Mouse (Mus musculus): Measurements from ENCODE around the gene Zfp943. TPM values are rescaled to one million over a fixed set of nuclear protein-coding genes. Genes with fewer than 3 reads are reported as not detected.
A peak's percentile ranks its signal among the peaks of the same experiment; 100 is the strongest.
"Not testable (repeated sequence)": the region's sequence is repeated elsewhere in the genome, so short reads cannot be mapped to it uniquely, and the experiment has no call there.

Gene Zfp943
- 19.5 and 21.1 TPM in 2 replicates for polyA plus RNA-seq (2016; fragmentation: Nextera tagmentation; extraction: Ambion mirVana)

DNA sequence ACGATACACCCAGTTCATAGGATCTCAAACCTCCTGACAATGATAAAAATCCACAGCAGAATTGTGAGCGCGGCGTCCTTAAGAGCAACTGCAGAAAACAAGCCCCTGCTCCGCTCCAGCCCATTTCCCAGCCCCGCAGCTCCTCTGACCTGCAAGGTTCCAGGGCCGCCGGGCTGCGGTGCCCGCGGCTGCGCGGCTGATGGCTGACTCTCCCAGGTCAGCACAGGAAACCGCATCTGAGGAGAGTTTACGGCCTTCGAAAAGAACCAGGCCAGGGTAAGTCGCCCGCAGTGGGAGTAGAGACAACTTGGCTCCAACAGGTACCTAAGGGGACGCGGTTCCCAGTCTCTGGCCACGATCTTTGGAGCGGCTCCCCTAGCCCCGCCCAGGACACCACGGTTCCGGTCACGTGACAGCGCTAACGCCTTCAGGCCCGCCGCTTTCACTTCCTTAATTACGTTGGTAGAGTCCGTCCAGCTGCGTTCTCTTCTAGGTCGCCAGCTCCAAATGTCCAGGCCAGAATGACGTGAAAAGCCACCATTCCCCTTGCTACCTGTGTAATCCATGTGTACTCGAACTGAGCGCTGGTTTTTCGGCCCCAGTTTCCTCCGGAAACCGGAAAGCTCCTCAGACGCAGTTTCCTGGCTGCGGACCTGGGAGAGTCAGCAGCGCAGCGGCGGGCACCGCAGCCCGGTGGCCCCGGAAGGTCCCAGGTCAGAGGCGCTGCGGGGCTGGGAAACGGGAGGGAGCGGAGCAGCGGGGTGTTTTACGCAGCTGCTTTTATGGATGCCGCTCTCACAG is at the start of gene Zfp943, which contains the start of gene Zfp942:
Zfp943 (plus strand) TSS at position 446 of the 801 bp plus-strand sequence.
Zfp942 (minus strand) TSS at position 358 of the 801 bp plus-strand sequence.
- not testable (repeated sequence) for H3K9me3 ChIP-seq; H3K36me3 ChIP-seq; H3K4me1 ChIP-seq (replicated peaks); H3K27me3 ChIP-seq
- ATAC-seq (ENCODE audit: insufficient number of reproducible peaks, insufficient read depth, low FRiP score, low TSS enrichment, low read depth) = peak; percentile 97
- Histone ChIP-seq H3K4me2 (peak within 1 kb of the TSS; percentile 62), H3K4me3 (replicated peaks) (peak within 1 kb of the TSS; percentile 67), H3K27ac (peak within 1 kb of the TSS; percentile 88), H3K9ac (replicated peaks) (peak within 1 kb of the TSS; percentile 71)
- WGBS = under 1% methylated on average over 45 of the region's 55 CpGs

DNA sequence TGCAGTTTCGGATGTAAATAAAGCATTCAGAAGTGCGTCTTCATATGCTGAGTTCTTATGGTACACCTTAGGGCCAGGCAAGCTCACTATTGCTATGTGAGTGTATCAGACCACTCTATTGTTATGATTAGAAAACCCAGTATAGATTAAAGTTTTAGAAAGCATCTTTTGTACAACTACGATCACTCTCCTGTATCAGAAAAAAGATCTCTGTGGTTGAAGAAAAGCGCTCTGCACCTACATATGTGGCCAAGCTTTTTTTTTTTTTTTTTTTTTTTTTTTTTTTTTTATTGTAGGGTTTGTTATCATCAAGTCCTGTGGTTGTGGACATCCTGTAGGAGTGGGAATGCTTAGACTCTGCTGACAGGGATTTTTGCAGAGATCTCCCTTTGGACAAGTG is 950 bp downstream of the Zfp943 start:
- Histone ChIP-seq H3K9me3 (no peaks in the 10 kb centered on the region), H3K27me3 (no peaks in the 10 kb centered on the region), H3K4me1 (replicated peaks) (peaks cover 8% of the 10 kb centered on the region), H3K4me3 (replicated peaks) (peak overlapping the region; percentile 67), H3K36me3 (peaks cover 11% of the 10 kb centered on the region; the same call in 1 of the 2 replicates), H3K9ac (replicated peaks) (peak overlapping the region; percentile 48; the same call in 1 of the 2 replicates), H3K27ac (no peak overlapping the region), H3K4me2 (peak overlapping the region; percentile 56)
- ATAC-seq (ENCODE audit: insufficient number of reproducible peaks, insufficient read depth, low FRiP score, low TSS enrichment, low read depth) = no peak
- 65% methylated on average over 4 of the region's 4 CpGs for WGBS

DNA sequence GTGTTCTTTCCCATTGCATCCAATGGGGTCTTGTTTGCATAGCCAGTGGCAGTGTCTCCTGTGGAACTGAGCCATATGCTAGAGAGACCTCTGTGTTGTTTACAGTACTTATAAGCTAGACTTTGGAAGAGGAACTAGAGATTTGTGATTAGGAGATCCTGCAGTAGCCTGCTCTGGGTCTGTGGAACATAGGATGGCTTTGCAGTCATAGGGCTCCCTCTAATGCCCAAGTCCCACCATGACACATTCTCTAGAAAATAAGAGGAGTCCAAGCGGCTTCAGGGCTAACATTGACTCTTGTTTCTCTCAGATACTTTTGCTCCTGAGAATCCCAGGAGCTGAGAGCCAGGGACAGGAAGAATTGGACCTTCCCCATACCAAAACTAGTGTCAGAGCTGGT is 73.2 kb downstream of the Zfp943 start:
- H3K9ac ChIP-seq (replicated peaks); H3K4me2 ChIP-seq; H3K9me3 ChIP-seq; H3K27me3 ChIP-seq; H3K27ac ChIP-seq; H3K4me3 ChIP-seq (replicated peaks); H3K36me3 ChIP-seq; H3K4me1 ChIP-seq (replicated peaks); ATAC-seq (ENCODE audit: insufficient number of reproducible peaks, insufficient read depth, low FRiP score, low TSS enrichment, low read depth): not testable (repeated sequence)
- 31% methylated on average over 1 of the region's 1 CpGs for WGBS

DNA sequence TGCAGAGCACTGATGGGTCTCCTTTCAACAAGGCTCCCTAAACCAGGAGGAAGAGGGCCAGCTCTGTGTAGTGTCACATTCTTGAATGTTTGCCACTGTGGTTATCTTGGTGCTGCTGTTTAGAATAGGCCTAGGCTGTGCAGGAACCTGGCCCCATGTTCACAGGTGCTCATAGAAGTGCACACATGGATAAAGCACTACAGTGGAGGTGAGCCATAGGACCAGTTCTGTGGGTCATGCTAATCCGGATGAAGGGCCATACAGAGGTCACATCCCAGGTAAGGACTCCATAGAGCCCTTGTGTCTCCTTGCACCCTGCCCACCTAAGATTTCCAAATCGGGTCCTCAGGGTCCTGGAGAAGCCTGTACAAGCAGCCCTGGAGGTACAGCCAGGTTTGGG is 87.1 kb downstream of the Zfp943 start:
- Histone ChIP-seq H3K4me2 (no peak overlapping the region), H3K9me3 (peaks cover 15% of the 10 kb centered on the region), H3K4me1 (replicated peaks) (no peaks in the 10 kb centered on the region), H3K4me3 (replicated peaks) (no peak overlapping the region), H3K9ac (replicated peaks) (no peak overlapping the region), H3K36me3 (no peaks in the 10 kb centered on the region), H3K27me3 (no peaks in the 10 kb centered on the region), H3K27ac (no peak overlapping the region)
- WGBS = 69% methylated on average over 2 of the region's 2 CpGs
- 0 out of 2 replicates have a peak, but pooled peaks have one; percentile 56 for ATAC-seq (ENCODE audit: insufficient number of reproducible peaks, insufficient read depth, low FRiP score, low TSS enrichment, low read depth)

DNA sequence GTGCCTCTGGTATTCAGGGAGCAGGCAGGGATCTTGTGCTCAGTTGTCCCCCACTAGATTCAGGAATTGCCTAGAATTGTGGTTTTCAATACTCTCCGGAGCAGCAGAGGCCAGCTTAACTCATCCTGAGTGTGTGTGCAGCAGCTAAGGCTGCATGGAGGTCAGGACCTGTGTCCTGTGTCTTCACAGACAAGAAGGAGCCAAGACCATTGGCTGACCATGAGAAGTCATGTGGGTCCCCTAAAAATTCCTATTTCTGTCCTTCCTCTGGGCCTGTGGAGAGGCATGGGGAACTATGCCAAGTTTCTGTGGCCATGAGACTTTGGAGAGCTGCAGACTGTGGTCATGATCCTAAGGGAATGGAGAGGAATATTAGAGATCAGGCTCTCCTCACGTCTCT is 90.9 kb downstream of the Zfp943 start:
- Histone ChIP-seq H3K9ac (replicated peaks) (no peak overlapping the region), H3K4me2 (no peak overlapping the region), H3K27ac (no peak overlapping the region), H3K9me3 (peaks cover 24% of the 10 kb centered on the region), H3K36me3 (no peaks in the 10 kb centered on the region), H3K4me1 (replicated peaks) (no peaks in the 10 kb centered on the region), H3K27me3 (no peaks in the 10 kb centered on the region), H3K4me3 (replicated peaks) (no peak overlapping the region)
- 80% methylated on average over 2 of the region's 2 CpGs for WGBS
- no peak for ATAC-seq (ENCODE audit: insufficient number of reproducible peaks, insufficient read depth, low FRiP score, low TSS enrichment, low read depth)

DNA sequence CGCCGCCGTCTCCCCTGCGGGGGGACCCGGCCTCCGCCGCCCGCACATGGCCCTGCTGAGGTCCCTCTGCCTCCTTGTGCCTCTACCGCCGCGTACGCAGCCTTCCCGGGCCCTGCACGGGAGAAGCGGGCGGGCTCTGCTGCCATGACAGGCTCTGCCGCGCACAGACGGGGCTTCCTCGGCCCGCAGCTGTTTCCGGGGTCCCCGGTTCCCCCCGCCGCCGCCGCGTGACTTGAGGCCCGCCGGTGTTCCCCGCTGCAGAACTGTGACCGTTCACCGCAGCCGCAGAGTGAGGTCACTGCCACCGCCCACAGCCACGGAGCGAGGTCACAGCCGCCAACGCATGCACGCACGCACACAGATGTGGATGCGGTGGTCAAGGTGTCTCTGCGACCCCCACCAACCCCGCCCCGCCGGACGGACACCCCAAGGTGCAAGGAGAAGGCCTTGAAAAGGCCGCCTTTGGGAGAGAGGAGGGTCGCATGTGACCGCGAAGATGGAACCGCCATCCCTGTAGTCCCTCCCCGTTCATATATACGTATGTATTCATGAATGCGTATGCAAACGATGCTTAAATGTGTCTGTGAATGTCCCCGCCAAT is 118.8 kb downstream of the Zfp943 start:
- ATAC-seq (ENCODE audit: insufficient number of reproducible peaks, insufficient read depth, low FRiP score, low TSS enrichment, low read depth) = peak; percentile 78; the same call in 1 of the 2 replicates
- 5% methylated on average over 57 of the region's 57 CpGs for WGBS
- Histone ChIP-seq H3K36me3 (no peaks in the 10 kb centered on the region), H3K27ac (no peak overlapping the region), H3K9ac (replicated peaks) (peak overlapping the region; percentile 72), H3K4me3 (replicated peaks) (peak overlapping the region; percentile 58), H3K4me1 (replicated peaks) (no peaks in the 10 kb centered on the region), H3K9me3 (no peaks in the 10 kb centered on the region), H3K4me2 (peak overlapping the region; percentile 90), H3K27me3 (peaks cover 6% of the 10 kb centered on the region)

DNA sequence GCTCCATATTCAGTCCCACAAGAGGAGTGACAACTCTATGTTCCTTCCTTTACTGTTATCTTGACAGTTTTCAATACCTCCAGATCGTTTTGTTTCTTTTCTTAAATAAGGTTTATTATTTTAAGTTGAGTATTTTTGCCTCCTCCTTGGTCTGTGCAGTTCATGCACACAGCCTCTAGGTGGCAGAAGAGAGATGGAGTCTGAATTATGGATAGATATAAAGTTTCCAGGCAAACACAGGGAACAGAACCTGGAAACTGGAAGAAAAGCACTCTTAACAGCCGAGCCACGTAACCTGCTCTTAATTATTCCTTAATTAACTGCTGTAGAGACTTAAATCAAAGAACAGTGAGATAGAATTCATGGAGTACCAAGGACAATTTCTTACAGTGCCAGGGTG is 120.9 kb downstream of the Zfp943 start:
- not testable (repeated sequence) for H3K4me1 ChIP-seq (replicated peaks); H3K9ac ChIP-seq (replicated peaks); H3K9me3 ChIP-seq; H3K27ac ChIP-seq; H3K27me3 ChIP-seq; ATAC-seq (ENCODE audit: insufficient number of reproducible peaks, insufficient read depth, low FRiP score, low TSS enrichment, low read depth); H3K4me3 ChIP-seq (replicated peaks); H3K4me2 ChIP-seq; H3K36me3 ChIP-seq
- WGBS = 16% methylated on average over 3 of the region's 3 CpGs

DNA sequence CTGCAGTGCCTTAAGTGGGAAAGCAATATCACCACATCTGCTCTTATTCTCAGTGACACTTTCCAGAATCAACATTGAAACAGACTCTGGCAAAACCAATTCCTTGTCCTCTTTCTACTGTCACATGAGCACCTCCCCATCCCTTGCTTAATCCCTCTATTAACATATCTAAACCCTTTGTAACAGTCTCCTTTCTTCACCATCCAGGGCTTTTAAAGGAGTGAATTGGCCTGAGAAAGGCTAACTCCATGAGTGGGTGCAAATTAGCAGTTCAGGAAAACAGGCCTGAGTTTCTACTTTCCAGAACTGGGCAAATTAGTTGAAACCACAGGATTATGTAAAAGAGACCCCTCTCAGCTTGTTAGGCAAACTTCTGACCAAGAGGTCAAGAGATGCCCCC is 156.4 kb downstream of the Zfp943 start:
- H3K4me3 ChIP-seq (replicated peaks) = no peak overlapping the region
- no peaks in the 10 kb centered on the region for H3K27me3 ChIP-seq
- H3K9me3 ChIP-seq = peaks cover 5% of the 10 kb centered on the region; the same call in 1 of the 2 replicates
- H3K4me1 ChIP-seq (replicated peaks) = no peaks in the 10 kb centered on the region
- no peak for ATAC-seq (ENCODE audit: insufficient number of reproducible peaks, insufficient read depth, low FRiP score, low TSS enrichment, low read depth)
- no peak overlapping the region for H3K9ac ChIP-seq (replicated peaks)
- no peak overlapping the region for H3K4me2 ChIP-seq
- no peak overlapping the region for H3K27ac ChIP-seq
- no peaks in the 10 kb centered on the region for H3K36me3 ChIP-seq

Other genes starting within 250 kb of the Zfp943 start
- gene Zfp229, start 231.8 kb upstream of the Zfp943 start, polyA plus RNA-seq (2016; fragmentation: Nextera tagmentation; extraction: Ambion mirVana) = 10.3 and 10.9 TPM in 2 replicates
- 7.9 and 8.1 TPM in 2 replicates for gene Zfp820, start 116.8 kb upstream of the Zfp943 start, polyA plus RNA-seq (2016; fragmentation: Nextera tagmentation; extraction: Ambion mirVana)
- 8.1 and 9.1 TPM in 2 replicates for gene Zfp995, start 52.6 kb upstream of the Zfp943 start, polyA plus RNA-seq (2016; fragmentation: Nextera tagmentation; extraction: Ambion mirVana)
- 27.3 and 28.4 TPM in 2 replicates for gene Zfp942, start 88 bp upstream of the Zfp943 start, polyA plus RNA-seq (2016; fragmentation: Nextera tagmentation; extraction: Ambion mirVana)
- 2.0 and 2.7 TPM in 2 replicates for gene Zfp947, start 203.6 kb downstream of the Zfp943 start, polyA plus RNA-seq (2016; fragmentation: Nextera tagmentation; extraction: Ambion mirVana)

Measured in limb, embryonic 12.5 days (tissue).